Mouse (Mus musculus) monocyte, adult 59 days (primary cell): ENCODE measurements around the gene Dcxr. TPM values are rescaled to one million over a fixed set of nuclear protein-coding genes. Genes with fewer than 3 reads are reported as not detected.

Experiments used
- total RNA-seq, 2 experiments: library from RNA; stranded (reverse); gene quantifications; one replicate each; pipeline ENCODE4 v1.2.4; 2023

The Dcxr gene
- total RNA-seq = 10 to 100 TPM; 26.2 to 29.1 TPM

DNA sequence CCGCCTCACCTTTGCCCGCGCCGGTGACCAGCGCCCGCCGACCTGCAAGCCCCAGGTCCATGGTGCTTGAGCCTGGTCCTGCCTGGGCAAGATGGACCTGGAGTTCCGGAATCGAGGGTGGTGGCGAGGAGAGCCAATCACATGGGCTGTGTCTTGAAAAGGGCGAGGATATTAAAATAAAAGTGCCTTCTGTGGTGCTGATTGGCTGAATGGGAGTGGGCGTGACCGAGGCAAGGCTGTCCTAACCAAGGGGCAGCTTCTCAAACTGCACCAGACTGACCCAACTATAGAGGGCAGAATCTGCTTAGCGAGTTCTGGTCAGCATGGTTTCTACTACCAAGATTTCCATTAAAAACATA, at the start of gene Dcxr:
Dcxr (minus strand) TSS at position 113 of the 359 bp plus-strand sequence.

DNA sequence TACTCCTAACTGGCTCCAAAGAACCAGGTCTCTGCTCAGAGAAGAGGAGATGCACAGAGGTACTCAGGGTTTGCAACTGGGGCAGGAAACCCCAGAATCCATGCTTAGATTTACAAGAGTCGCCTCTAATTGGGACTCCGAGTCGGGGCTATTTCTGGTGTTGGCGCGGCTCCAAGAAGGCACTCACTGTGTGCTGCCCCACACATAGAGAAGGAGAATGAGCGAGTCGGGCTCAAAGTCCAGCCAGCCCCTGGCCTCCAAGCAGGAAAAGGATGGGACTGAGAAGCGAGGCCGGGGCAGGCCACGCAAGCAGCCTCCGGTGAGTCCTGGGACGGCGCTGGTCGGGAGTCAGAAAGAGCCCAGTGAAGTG, 35.6 kb upstream of the Dcxr start, which contains the start of gene Hmga1b:
Hmga1b (plus strand) TSS at position 123 of the 370 bp plus-strand sequence.

DNA sequence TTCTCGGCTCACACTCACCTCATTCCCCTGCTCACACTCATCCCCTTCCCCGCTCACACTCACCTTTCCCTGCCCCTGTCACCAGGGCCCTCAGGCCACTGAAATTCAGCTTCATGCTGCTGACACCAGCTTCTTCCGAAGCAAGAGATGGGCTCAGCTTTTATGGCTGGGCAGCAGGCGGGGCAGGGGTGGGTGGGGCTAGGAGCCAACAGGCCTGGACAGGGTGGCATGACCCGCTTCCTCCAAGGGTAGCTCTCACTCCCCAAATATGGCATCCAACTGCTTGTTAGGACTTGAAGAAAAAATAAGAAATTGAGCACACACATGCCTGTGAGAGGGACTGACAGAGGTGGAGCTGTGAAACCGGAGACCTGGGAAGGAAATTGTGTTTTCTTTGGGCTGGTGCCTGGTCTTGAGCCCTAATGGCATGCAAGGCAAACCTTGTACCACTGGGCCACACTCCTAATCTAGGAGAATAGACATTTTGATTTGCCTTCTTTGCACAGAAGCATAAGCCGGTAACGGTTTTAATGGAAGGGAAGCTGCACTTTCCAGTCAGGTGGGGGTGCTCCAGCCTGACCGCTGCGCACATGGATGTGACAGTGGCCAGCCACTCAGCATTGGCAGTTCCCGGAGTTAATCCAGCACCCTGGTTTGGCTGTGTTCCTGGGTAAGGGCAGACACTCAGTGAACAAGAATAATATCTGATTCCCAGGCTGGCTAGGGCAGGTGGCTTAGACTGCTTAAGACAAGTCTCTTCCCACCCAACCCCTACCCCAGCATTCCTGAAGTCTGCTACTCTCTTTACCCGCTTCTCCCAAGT, 5.0 kb upstream of the Dcxr start, which contains the start of gene Cbr2:
Cbr2 (minus strand) TSS at position 257 of the 823 bp plus-strand sequence.

DNA sequence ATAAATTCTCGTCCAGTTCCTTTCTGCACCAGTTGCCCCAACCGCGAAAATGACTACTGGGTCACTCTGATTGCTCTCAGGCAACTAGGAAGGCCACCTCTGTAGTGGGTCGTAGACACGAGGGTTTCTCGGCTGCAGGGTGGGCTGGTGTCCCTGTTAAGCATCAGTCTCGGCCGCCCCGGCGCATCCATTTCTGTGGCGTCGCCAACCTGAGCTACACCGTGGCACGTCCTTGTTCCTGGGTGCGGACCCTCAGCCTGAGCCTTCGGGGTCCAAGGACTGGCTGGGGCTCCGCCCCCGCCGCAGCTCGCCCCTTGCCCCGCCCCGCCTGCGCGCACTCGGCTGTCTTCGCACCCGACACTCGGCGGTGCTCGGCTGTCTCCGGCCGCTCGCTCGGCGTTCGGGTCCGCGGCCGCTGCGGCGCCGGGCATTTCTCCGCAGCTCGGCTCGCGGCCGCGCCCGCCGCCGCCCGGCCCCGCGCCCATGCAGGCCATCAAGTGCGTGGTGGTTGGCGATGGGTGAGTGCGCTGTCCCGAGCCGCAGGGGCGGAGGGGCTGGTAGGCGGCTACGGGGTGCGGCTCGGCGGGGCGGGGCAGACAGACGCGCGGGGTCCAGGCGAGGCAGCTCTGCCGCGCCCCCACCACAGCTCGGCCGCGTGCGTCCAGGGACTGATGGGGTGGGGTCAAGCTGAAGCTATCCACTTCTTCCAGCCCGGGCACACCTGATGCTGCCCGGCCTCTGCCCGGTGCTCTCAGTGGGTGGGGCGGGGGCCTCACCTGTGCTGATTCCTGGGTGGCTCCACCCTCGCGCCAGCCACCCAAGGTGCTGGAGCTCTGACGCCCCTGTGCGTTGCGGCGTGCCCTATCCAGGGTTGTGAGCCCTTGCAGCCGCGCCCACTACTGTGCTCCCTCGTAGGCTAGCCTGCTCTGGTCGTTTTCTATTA, 5.7 kb downstream of the Dcxr start, which contains the start of gene Rac3:
Rac3 (plus strand) TSS at position 347 of the 943 bp plus-strand sequence.

DNA sequence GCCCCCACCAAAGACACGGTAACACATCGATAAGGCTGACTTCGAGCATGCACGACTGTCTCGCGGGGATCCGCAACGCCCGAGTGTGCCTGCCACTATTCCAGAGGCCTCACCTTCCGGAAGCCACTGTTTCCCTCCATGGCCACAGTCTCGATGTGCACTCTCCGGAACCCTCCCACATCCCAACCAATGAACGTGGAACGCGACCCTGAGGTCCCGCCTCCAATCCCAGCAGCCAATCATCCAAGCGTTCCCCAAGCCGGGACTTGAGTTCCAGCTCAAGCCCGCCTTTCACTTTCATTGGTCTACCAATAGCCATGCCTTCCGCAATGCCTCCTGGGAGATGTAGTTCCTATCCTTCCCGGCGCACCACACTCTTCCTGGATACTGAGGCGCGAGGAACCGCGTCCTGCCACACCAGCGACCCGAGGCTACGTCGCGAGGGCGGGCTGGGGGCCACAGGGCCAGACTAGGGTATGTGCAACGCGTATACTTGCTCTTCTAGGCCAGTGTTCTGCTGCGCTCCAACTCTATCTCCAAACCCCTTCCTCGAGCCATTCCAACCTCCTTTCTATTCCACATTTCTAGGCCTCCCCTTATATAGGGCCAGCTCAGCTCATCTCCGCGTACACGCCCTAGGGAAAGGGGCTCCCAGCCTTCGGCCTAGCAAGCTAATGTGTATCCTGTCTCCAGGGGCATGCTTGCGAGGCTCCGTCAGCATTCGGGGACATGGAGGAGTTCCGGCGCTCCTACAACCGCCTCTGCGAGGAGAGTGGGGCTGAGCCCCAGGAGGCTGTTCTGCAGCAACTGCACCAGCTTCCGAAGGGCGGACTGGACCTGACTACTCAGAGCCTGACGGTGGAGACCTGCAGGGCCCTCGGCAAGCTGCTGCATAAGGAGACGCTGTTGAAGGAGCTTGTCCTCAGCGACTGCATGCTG, 13.2 kb downstream of the Dcxr start, which contains the start of the genes Cenpx and Lrrc45:
Cenpx (minus strand) TSS at position 159 of the 939 bp plus-strand sequence.
Lrrc45 (plus strand) TSS at position 346 of the 939 bp plus-strand sequence.

Other genes with a start within 250 kb of the Dcxr start
- gene Mrpl12, start 242.7 kb downstream of the Dcxr start, total RNA-seq = 10 to 100 TPM; 25.0 to 26.6 TPM
- gene Slc25a10, start 235.4 kb downstream of the Dcxr start, total RNA-seq = 10 to 100 TPM; 11.1 to 14.2 TPM
- gene Gcgr, start 196.6 kb downstream of the Dcxr start, total RNA-seq = not detected
- gene Mcrip1, start 177.6 kb downstream of the Dcxr start, total RNA-seq = 10 to 100 TPM; 52.0 to 52.6 TPM
- gene Ppp1r27, start 176.1 kb downstream of the Dcxr start, total RNA-seq = not detected
- gene P4hb, start 154.0 kb downstream of the Dcxr start, total RNA-seq = 100 to 1,000 TPM; 348 to 375 TPM
- 100 to 1,000 TPM; 623 to 655 TPM for gene Arhgdia, start 145.7 kb downstream of the Dcxr start, total RNA-seq
- 100 to 1,000 TPM in 1 of 2 experiments, 10 to 100 TPM in 1; 90.1 to 103 TPM for gene Alyref, start 128.9 kb downstream of the Dcxr start, total RNA-seq
- 10 to 100 TPM; 55.8 to 56.4 TPM for gene Anapc11, start 128.9 kb downstream of the Dcxr start, total RNA-seq
- 1 to 10 TPM in 1 of 2 experiments, not detected in 1; 1.4 TPM for gene Npb, start 118.8 kb downstream of the Dcxr start, total RNA-seq
- 10 to 100 TPM; 66.8 to 75.4 TPM for gene Pcyt2, start 109.3 kb downstream of the Dcxr start, total RNA-seq
- gene Sirt7, start 102.0 kb downstream of the Dcxr start, total RNA-seq = 100 to 1,000 TPM; 122 to 125 TPM
- 100 to 1,000 TPM in 1 of 2 experiments, 10 to 100 TPM in 1; 96.6 to 101 TPM for gene Mafg, start 93.7 kb downstream of the Dcxr start, total RNA-seq
- gene Pycr1, start 83.5 kb downstream of the Dcxr start, total RNA-seq = under 1 TPM in 1 of 2 experiments, not detected in 1; 0.27 TPM
- gene Myadml2, start 79.1 kb downstream of the Dcxr start, total RNA-seq = not detected
- gene Notum, start 66.1 kb downstream of the Dcxr start, total RNA-seq = not detected
- 10 to 100 TPM; 77.9 to 83.1 TPM for gene Aspscr1, start 54.3 kb downstream of the Dcxr start, total RNA-seq
- gene Cenpx, start 13.5 kb downstream of the Dcxr start, total RNA-seq = 10 to 100 TPM; 34.6 to 45.6 TPM
- gene Lrrc45, start 13.4 kb downstream of the Dcxr start, total RNA-seq = 10 to 100 TPM; 30.5 to 36.0 TPM
- 1 to 10 TPM; 1.0 to 2.9 TPM for gene Rac3, start 5.8 kb downstream of the Dcxr start, total RNA-seq
- 10 to 100 TPM; 11.8 to 24.2 TPM for gene Cbr2, start 4.8 kb upstream of the Dcxr start, total RNA-seq
- 10 to 100 TPM; 40.5 to 48.6 TPM for gene Hmga1b, start 35.5 kb upstream of the Dcxr start, total RNA-seq
- gene Rfng, start 56.9 kb upstream of the Dcxr start, total RNA-seq = 10 to 100 TPM; 16.9 to 20.9 TPM
- 10 to 100 TPM; 53.1 to 57.5 TPM for gene Gps1, start 57.0 kb upstream of the Dcxr start, total RNA-seq
- 10 to 100 TPM; 39.3 to 50.0 TPM for gene Dus1l, start 69.1 kb upstream of the Dcxr start, total RNA-seq
- gene Fasn, start 97.3 kb upstream of the Dcxr start, total RNA-seq = 10 to 100 TPM; 46.7 to 64.3 TPM
- gene Ccdc57, start 205.6 kb upstream of the Dcxr start, total RNA-seq = under 1 TPM; 0.58 to 0.88 TPM
- gene Slc16a3, start 221.2 kb upstream of the Dcxr start, total RNA-seq = 100 to 1,000 TPM; 145 to 159 TPM